Mouse (Mus musculus) intestine, embryonic 14.5 days (tissue): ENCODE results near the gene Rundc3a. TPM values are rescaled to one million over a fixed set of nuclear protein-coding genes. Genes with fewer than 3 reads are reported as not detected.

ENCODE experiments used
- ATAC-seq: fragments of 200-750 bp; cut with Nextera tagmentation; replicated peaks from 2 replicates; pipeline ENCODE4 v1.8.0; 2017; ENCODE audit warnings: low read depth, moderate number of reproducible peaks, moderate TSS enrichment, moderate library complexity; ENCODE audit not compliant: low FRiP score, low TSS enrichment
- DNase-seq: peaks from one replicate; pipeline ENCODE4 v3.0.0-alpha.2; 2018; ENCODE audit warnings: low spot score
- H3K27ac ChIP-seq: fragments of 300-500 bp; sonication (generic); 2 replicates; pipeline ENCODE4 v1.5.1; 2014; ENCODE audit warnings: low read depth, mild to moderate bottlenecking, control low read depth
- H3K27me3 ChIP-seq: fragments of 300-500 bp; sonication (generic); replicated peaks from 2 replicates; pipeline ENCODE4 v1.6.1; 2014; ENCODE audit warnings: low read length, control low read depth; ENCODE audit not compliant: control insufficient read depth, insufficient read depth
- H3K36me3 ChIP-seq: fragments of 300-500 bp; sonication (generic); 2 replicates; pipeline ENCODE4 v1.6.1; 2014; ENCODE audit warnings: low read length, control low read depth; ENCODE audit not compliant: control insufficient read depth, insufficient read depth
- H3K4me1 ChIP-seq: fragments of 300-500 bp; sonication (generic); replicated peaks from 2 replicates; pipeline ENCODE4 v1.6.1; 2014; ENCODE audit warnings: low read length, control low read depth, mixed read lengths; ENCODE audit not compliant: control insufficient read depth, insufficient read depth
- H3K4me2 ChIP-seq: fragments of 300-500 bp; sonication (generic); 2 replicates; pipeline ENCODE4 v1.6.1; 2014; ENCODE audit warnings: low read length
- H3K4me3 ChIP-seq: fragments of 300-500 bp; sonication (generic); 2 replicates; pipeline ENCODE4 v1.5.1; 2014; ENCODE audit warnings: low read depth, low read length, control low read depth, mixed read lengths
- H3K9ac ChIP-seq: fragments of 300-500 bp; sonication (generic); 2 replicates; pipeline ENCODE4 v1.6.1; 2014; ENCODE audit warnings: mild to moderate bottlenecking, low read length
- H3K9me3 ChIP-seq: fragments of 300-500 bp; sonication (generic); 2 replicates; pipeline ENCODE4 v1.6.1; 2016; ENCODE audit warnings: low read length, control low read depth; ENCODE audit not compliant: control insufficient read depth
- WGBS: fragments of 180-500 bp; shearing (Covaris S2); extraction: QIAGEN DNeasy Blood & Tissue Kit; methylation state at CpG from one replicate; pipeline ENCODE4 v1.1.7; 2014; 5-methylcytosine and 5-hydroxymethylcytosine counted together
- polyA plus RNA-seq: library from polyadenylated mRNA; unstranded; fragments of >200 nt; fragmentation: Nextera tagmentation; extraction: Ambion mirVana; gene quantifications from 2 replicates; pipeline ENCODE4 v1.2.1, GENCODE M21; 2014

Gene Rundc3a
- polyA plus RNA-seq, 1 experiment from 2014 or later: 10.0 TPM

- Histone ChIP-seq H3K27ac (peak within 1 kb of the TSS; percentile 77), H3K27me3 (no peaks in the 10 kb centered on the region), H3K36me3 (peaks cover 8% of the 10 kb centered on the region), H3K4me1 (peaks cover 10% of the 10 kb centered on the region), H3K4me2 (peak within 1 kb of the TSS; percentile 95), H3K4me3 (peak within 1 kb of the TSS; percentile 86), H3K9ac (peak within 1 kb of the TSS; percentile 60), H3K9me3 (no peaks in the 10 kb centered on the region)
- ATAC-seq (peak; percentile 87), DNase-seq (peak; percentile 93)
- WGBS: under 1% methylated on average over 29 of the region's 29 CpGs
Measured at GRCm38 (mm10) chr11:102430121-102431017, 37.2 kb downstream of the Rundc3a start, which contains the start of gene Grn. TSS of gene Grn (plus strand) at chr11:102430315.

- peak; percentile 40; the same call in 1 of the 2 replicates for ATAC-seq
- peaks cover 15% of the 10 kb centered on the region for H3K36me3 ChIP-seq
Measured at GRCm38 (mm10) chr11:102431018-102431645, 37.9 kb downstream of the Rundc3a start.

GRCm38 (mm10) chr11:102431728-102432114 is 38.5 kb downstream of the Rundc3a start:
- H3K36me3 ChIP-seq: peaks cover 20% of the 10 kb centered on the region
- H3K4me1 ChIP-seq: peaks cover 10% of the 10 kb centered on the region
- no peak for DNase-seq
- 87% methylated on average over 3 of the region's 3 CpGs for WGBS
- no peak for ATAC-seq
- no peak overlapping the region for H3K9ac ChIP-seq
- H3K27ac ChIP-seq: no peak overlapping the region
- H3K9me3 ChIP-seq: no peaks in the 10 kb centered on the region
- no peaks in the 10 kb centered on the region for H3K27me3 ChIP-seq
- H3K4me2 ChIP-seq: no peak overlapping the region
- no peak overlapping the region for H3K4me3 ChIP-seq

More at GRCm38 (mm10) chr11:102431018-102431645, 37.9 kb downstream of the Rundc3a start:
- Histone ChIP-seq H3K27me3 (no peaks in the 10 kb centered on the region), H3K27ac (peak overlapping the region; percentile 77), H3K9ac (peak overlapping the region; percentile 60), H3K9me3 (no peaks in the 10 kb centered on the region), H3K4me3 (peak overlapping the region; percentile 86), H3K4me2 (peak overlapping the region; percentile 95), H3K4me1 (peaks cover 10% of the 10 kb centered on the region)
- peak; percentile 88 for DNase-seq
- 0% methylated on average over 7 of the region's 7 CpGs for WGBS

GRCm38 (mm10) chr11:102432115-102432843 is 39.1 kb downstream of the Rundc3a start:
- Histone ChIP-seq H3K36me3 (peaks cover 22% of the 10 kb centered on the region), H3K4me3 (no peak overlapping the region), H3K27me3 (no peaks in the 10 kb centered on the region), H3K4me2 (no peak overlapping the region), H3K27ac (no peak overlapping the region), H3K9me3 (no peaks in the 10 kb centered on the region), H3K4me1 (peaks cover 14% of the 10 kb centered on the region), H3K9ac (no peak overlapping the region)
- ATAC-seq (no peak), DNase-seq (no peak)
- 63% methylated on average over 15 of the region's 16 CpGs for WGBS

GRCm38 (mm10) chr11:102432896-102433295 is 39.7 kb downstream of the Rundc3a start:
- H3K4me3 ChIP-seq: no peak overlapping the region
- H3K36me3 ChIP-seq: peaks cover 22% of the 10 kb centered on the region
- H3K4me2 ChIP-seq: no peak overlapping the region
- DNase-seq (no peak), ATAC-seq (no peak)
- peaks cover 17% of the 10 kb centered on the region for H3K4me1 ChIP-seq
- 85% methylated on average over 6 of the region's 6 CpGs for WGBS
- no peaks in the 10 kb centered on the region for H3K27me3 ChIP-seq
- no peak overlapping the region for H3K9ac ChIP-seq
- no peak overlapping the region for H3K27ac ChIP-seq
- no peaks in the 10 kb centered on the region for H3K9me3 ChIP-seq

GRCm38 (mm10) chr11:102433866-102434265 is 40.7 kb downstream of the Rundc3a start:
- Histone ChIP-seq H3K9ac (no peak overlapping the region), H3K4me1 (peaks cover 21% of the 10 kb centered on the region), H3K4me3 (no peak overlapping the region), H3K27ac (no peak overlapping the region), H3K4me2 (no peak overlapping the region), H3K27me3 (no peaks in the 10 kb centered on the region), H3K9me3 (no peaks in the 10 kb centered on the region), H3K36me3 (peaks cover 24% of the 10 kb centered on the region)
- ATAC-seq (no peak), DNase-seq (no peak)
- WGBS: 96% methylated on average over 7 of the region's 7 CpGs

GRCm38 (mm10) chr11:102434406-102434805 is 41.2 kb downstream of the Rundc3a start:
- ATAC-seq: 0 out of 2 replicates have a peak, but pooled peaks have one; percentile 22
- Histone ChIP-seq H3K36me3 (peaks cover 30% of the 10 kb centered on the region), H3K9ac (no peak overlapping the region)

More at GRCm38 (mm10) chr11:102434406-102434805, 41.2 kb downstream of the Rundc3a start:
- WGBS: 10% methylated on average over 7 of the region's 7 CpGs
- Histone ChIP-seq H3K27me3 (0 out of 2 replicates have a peak, but pooled peaks cover 2% of the 10 kb centered on the region), H3K4me1 (peaks cover 19% of the 10 kb centered on the region), H3K4me3 (no peak overlapping the region), H3K4me2 (no peak overlapping the region), H3K27ac (no peak overlapping the region), H3K9me3 (no peaks in the 10 kb centered on the region)
- DNase-seq: peak; percentile 97
